Mouse (Mus musculus) brain, embryonic 14.5 days (tissue): ENCODE data around the gene Osbpl11.
"Not testable (repeated sequence)": the region's sequence is repeated elsewhere in the genome, so short reads cannot be mapped to it uniquely, and the experiment has no call there.

Source experiments
- CTCF ChIP-seq: fragments of 200-500 bp; IDR thresholded peaks from 2 replicates; pipeline ENCODE4 v1.5.1; 2012; ENCODE audit warnings: inconsistent platforms, mild to moderate bottlenecking, moderate library complexity, borderline replicate concordance; ENCODE audit not compliant: insufficient read depth, insufficient read length; ENCODE audit errors: extremely low read depth
- POLR2A ChIP-seq: fragments of 200-500 bp; IDR thresholded peaks from 2 replicates; pipeline ENCODE4 v1.6.1; 2012; ENCODE audit warnings: mild to moderate bottlenecking, inconsistent platforms, borderline replicate concordance; ENCODE audit not compliant: poor library complexity, insufficient read depth, insufficient read length, severe bottlenecking; ENCODE audit errors: extremely low read depth

GRCm38 (mm10) chr16:33166284-33166683 is 18.6 kb upstream of the Osbpl11 start:
- peak; percentile 47; the same call in 1 of the 2 replicates for TF ChIP-seq CTCF
- not testable (repeated sequence) for TF ChIP-seq POLR2A
